Mouse (Mus musculus) G1E (cell line): Measurements from ENCODE around the gene Retreg3. TPM values are rescaled to one million over a fixed set of nuclear protein-coding genes. Genes with fewer than 3 reads are reported as not detected.

ENCODE experiments used
- ATAC-seq: 2 replicates; pipeline ENCODE4 v1.8.0; 2016; ENCODE audit warnings: mild to moderate bottlenecking; ENCODE audit not compliant: insufficient number of reproducible peaks, poor library complexity, low FRiP score, severe bottlenecking; ENCODE audit errors: extremely low read depth
- DNase-seq: peaks from one replicate; pipeline ENCODE4 v3.0.0; 2012; ENCODE audit warnings: low spot score
- H3K27me3 ChIP-seq: 2 replicates; pipeline ENCODE4 v1.6.1; 2012; ENCODE audit warnings: mild to moderate bottlenecking, low read length, inconsistent platforms; ENCODE audit not compliant: insufficient read depth
- H3K36me3 ChIP-seq: replicated peaks from 2 replicates; pipeline ENCODE3; 2012; ENCODE audit warnings: mild to moderate bottlenecking, inconsistent platforms
- H3K4me1 ChIP-seq: 2 replicates; pipeline ENCODE4 v1.6.1; 2012; ENCODE audit warnings: low read depth, low read length, inconsistent platforms, mixed read lengths; ENCODE audit not compliant: insufficient read depth
- H3K4me3 ChIP-seq: 2 replicates; pipeline ENCODE4 v1.5.1; 2012; ENCODE audit warnings: low read depth, mild to moderate bottlenecking, inconsistent platforms, low read length, moderate library complexity, mixed read lengths
- H3K9me3 ChIP-seq: replicated peaks from 2 replicates; pipeline ENCODE4 v1.6.1; 2012; ENCODE audit warnings: inconsistent platforms
- CTCF ChIP-seq: IDR thresholded peaks from 2 replicates; pipeline ENCODE4 v1.5.1; 2012; ENCODE audit warnings: low read depth, low read length, inconsistent platforms, mixed read lengths
- GATA1 ChIP-seq: IDR thresholded peaks from 2 replicates; pipeline ENCODE4 v1.6.1; 2012; ENCODE audit warnings: borderline replicate concordance, low read length, inconsistent platforms, mixed read lengths
- GATA2 ChIP-seq: IDR thresholded peaks from 2 replicates; pipeline ENCODE4 v1.6.1; 2012; ENCODE audit warnings: low read depth, low read length, inconsistent platforms, borderline replicate concordance
- POLR2AphosphoS5 ChIP-seq: IDR thresholded peaks from 2 replicates; pipeline ENCODE4 v1.6.1; 2012; ENCODE audit warnings: low read depth, low read length, inconsistent platforms; ENCODE audit not compliant: insufficient replicate concordance
- TAL1 ChIP-seq: conservative IDR thresholded peaks from 2 replicates; pipeline ENCODE4 v1.6.1; 2012; ENCODE audit warnings: low read depth, low read length, inconsistent platforms, mixed read lengths
- polyA plus RNA-seq: library from polyadenylated mRNA; stranded (reverse); fragments of >175 nt; gene quantifications from 2 replicates; pipeline ENCODE4 v1.2.3, GENCODE M21; 2012
- total RNA-seq, 2 experiments: library from RNA; stranded (forward) in 1 of 2; stranded (reverse) in 1 of 2; fragments of 200-1000 nt in 1 of 2; fragments of >200 nt in 1 of 2; fragmentation: Nextera tagmentation in 1 of 2; gene quantifications; 2 replicates each; pipeline ENCODE4 v1.2.3; 2014 to 2017

Gene Retreg3
- total and polyA plus RNA-seq, 3 experiments: 9.4 to 43.2 (median 13.4) TPM

DNA sequence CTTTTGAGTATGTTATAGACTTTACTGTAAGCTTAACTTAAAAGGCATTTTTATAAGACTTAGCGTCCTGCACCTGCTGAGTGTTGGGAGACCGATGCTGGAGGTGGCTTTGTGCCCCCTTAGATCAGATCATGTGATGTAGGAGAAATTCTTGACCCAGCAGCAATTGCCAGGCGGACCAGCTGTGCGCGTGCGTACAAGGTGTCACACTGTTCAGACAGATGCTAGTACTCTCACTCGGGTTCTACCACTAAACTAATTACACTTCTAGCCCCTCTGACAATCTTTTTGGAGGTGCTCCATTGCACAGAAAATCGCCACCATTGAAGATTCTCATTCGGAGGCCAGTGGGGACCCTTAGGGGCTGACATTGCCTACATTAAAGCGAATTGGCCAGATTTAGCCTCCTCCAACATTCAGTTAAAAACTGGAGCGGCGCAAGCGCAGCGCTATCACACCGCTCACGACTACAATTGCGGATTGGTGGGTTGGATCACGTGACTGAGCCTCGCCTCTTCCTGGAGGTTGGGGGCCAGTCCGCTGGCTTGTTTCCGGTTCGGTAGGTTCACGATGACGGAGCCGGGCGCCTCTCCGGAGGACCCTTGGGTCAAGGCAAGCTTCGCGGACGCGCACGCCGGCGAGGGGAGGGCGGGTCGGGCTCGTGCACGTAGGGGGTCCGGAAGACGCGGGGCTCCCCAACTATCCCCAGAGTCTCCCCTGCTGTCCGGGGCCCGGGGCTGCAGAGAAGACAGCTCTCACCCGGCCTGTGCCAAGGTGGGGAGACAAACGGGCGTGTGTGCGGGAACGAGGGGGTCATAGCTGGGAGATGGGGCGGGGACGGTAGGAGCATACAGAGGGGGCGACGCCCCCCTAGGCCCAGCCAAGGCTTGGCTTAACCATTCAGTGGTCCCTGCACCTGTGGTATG lies 32.7 kb downstream of the Retreg3 start, which contains the start of gene Mlx:
TSS of gene Mlx (plus strand) at position 522 of the 926 bp plus-strand sequence.
- peak; percentile 93 for DNase-seq
- Histone ChIP-seq H3K9me3 (no peaks in the 10 kb centered on the region), H3K36me3 (peaks cover 80% of the 10 kb centered on the region), H3K4me3 (peak within 1 kb of the TSS; percentile 80), H3K4me1 (peaks cover 76% of the 10 kb centered on the region), H3K27me3 (no peaks in the 10 kb centered on the region)
- ATAC-seq: peak; percentile 71
- TF ChIP-seq GATA2: no peak
- TF ChIP-seq CTCF: no peak
- no peak for TF ChIP-seq TAL1
- no peak for TF ChIP-seq GATA1
- TF ChIP-seq POLR2AphosphoS5: no peak

DNA sequence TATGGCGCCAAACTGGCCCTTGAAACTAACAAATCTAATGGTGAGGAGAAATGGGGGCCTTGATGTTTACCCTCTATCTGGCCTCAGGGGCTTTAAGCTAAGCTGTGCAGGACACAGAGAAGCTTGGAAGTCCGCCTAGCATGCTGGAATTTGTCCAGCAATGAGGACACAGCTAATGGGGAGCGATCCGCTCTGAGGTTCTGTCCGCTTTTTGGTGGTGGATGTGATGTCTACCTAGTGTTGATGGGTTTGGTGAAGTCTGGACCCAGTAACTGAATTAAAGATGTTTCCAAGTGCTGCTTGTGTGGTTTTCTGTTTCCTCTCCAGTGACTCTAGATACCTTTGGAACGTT lies 33.4 kb downstream of the Retreg3 start:
- no peak for ATAC-seq
- H3K27me3 ChIP-seq: no peaks in the 10 kb centered on the region

DNA sequence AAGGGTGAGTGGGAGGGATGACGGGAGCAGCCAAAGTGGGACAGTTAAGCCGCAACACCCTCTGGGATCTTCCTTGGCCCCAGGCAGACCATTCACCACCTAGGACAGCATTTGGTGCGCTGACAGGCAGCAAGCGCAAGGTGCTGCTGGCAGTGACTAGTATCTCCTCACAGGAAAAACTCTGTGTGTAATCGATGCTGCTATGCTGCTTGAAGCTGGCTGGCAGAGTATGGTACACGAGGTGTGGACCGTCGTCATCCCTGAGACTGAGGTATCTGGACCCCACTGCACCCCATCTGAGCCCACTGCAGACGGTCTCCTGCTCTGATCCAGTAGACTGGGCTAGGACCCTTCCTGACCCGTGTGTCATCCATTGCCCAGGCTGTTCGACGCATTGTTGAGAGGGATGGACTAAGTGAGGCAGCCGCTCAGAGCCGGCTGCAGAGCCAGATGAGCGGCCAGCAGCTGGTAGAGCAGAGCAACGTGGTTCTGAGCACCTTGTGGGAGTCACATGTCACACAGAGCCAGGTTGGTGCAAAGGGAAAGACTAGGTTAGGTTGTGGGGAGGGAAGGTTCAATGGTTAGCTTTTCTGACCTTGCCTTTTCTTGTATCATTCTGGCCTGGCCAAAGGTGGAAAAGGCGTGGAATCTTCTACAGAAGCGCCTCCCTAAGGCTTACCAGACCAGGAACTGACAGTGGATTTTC lies 33.9 kb downstream of the Retreg3 start:
- H3K27me3 ChIP-seq: no peaks in the 10 kb centered on the region
- TF ChIP-seq TAL1 (no peak), GATA1 (no peak), CTCF (no peak)
- H3K4me1 ChIP-seq: peaks cover 81% of the 10 kb centered on the region
- no peak for DNase-seq
- ATAC-seq: no peak
- H3K36me3 ChIP-seq: peaks cover 68% of the 10 kb centered on the region
- no peaks in the 10 kb centered on the region for H3K9me3 ChIP-seq
- peak overlapping the region; percentile 2; the same call in 1 of the 2 replicates for H3K4me3 ChIP-seq

More for the DNA sequence above, 33.4 kb downstream of the Retreg3 start:
- Histone ChIP-seq H3K36me3 (peaks cover 73% of the 10 kb centered on the region), H3K4me3 (peak overlapping the region; percentile 80), H3K4me1 (peaks cover 80% of the 10 kb centered on the region), H3K9me3 (no peaks in the 10 kb centered on the region)
- no peak for DNase-seq
- TF ChIP-seq POLR2AphosphoS5: no peak
- no peak for TF ChIP-seq TAL1
- no peak for TF ChIP-seq GATA1
- no peak for TF ChIP-seq CTCF

DNA sequence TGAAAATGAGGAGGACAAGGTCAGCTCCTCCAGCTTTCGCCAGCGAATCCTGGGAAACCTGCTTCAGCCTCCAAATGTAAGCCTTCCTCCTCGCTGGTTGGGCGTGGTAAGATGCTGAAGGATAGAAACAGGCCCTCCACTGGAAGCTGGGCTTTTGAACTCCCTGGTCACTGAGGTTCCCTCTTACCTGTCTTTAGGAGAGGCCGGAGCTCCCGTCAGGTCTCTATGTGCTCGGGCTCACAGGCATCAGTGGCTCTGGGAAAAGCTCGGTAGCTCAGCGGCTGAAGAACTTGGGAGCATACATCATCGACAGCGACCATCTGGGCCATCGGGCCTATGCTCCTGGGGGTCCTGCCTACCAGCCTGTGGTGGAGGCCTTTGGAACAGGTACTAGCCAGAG lies 34.9 kb downstream of the Retreg3 start:
- TF ChIP-seq CTCF (no peak), GATA2 (no peak)
- Histone ChIP-seq H3K4me3 (no peak overlapping the region), H3K36me3 (peaks cover 58% of the 10 kb centered on the region), H3K27me3 (peaks cover 2% of the 10 kb centered on the region), H3K4me1 (peaks cover 83% of the 10 kb centered on the region), H3K9me3 (no peaks in the 10 kb centered on the region)
- ATAC-seq: no peak
- DNase-seq: no peak

DNA sequence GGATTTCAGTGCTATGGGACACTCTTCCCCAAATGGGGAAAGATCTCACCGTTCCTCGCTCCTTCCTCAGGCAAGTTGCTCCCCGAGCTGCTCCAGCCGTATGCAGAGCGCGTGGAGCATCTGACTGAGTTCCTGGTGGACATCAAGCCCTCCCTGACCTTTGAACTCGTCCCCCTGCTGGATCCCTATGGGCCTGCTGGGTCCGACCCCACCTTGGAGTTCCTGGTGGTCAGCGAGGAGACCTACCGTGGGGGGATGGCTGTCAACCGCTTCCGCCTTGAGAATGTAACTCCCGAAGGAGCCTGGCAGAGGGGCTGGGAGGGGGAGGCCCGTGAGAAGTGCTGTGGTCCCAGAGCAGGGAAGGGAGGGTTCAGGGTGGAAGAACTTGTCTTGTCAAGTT lies 35.4 kb downstream of the Retreg3 start:
- Histone ChIP-seq H3K4me3 (no peak overlapping the region; the same call in 1 of the 2 replicates), H3K4me1 (peaks cover 83% of the 10 kb centered on the region)
- no peak for ATAC-seq

DNA sequence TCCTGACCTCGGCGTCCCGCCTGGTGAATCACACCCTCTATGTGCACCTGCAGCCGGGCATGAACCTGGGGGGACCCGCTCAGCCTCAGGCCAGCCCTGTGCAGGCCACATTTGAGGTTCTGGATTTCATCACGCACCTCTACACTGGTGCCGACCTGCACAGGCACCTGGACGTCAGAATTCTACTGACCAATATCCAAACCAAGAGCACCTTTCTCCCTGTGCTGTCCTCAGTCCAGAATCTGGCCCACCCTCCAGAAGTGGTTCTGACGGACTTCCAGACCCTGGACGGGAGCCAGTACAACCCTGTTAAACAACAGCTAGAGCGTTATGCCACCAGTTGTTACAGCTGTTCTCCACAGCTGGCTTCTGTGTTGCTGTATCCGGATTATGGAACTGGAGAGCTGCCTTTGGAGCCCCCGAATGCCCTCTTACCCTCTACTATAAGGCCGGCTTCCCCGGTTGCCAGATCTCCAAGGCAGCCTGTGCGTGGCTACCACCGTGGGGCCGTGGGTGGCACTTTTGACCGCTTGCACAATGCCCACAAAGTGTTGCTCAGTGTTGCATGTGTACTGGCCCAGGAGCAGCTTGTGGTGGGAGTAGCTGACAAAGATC lies 36.5 kb downstream of the Retreg3 start:
- no peaks in the 10 kb centered on the region for H3K9me3 ChIP-seq
- peak overlapping the region; percentile 93 for H3K4me3 ChIP-seq
- no peak for ATAC-seq
- peaks cover 77% of the 10 kb centered on the region for H3K4me1 ChIP-seq
- no peak for TF ChIP-seq CTCF
- no peak for TF ChIP-seq POLR2AphosphoS5
- TF ChIP-seq TAL1: no peak
- TF ChIP-seq GATA2: no peak
- no peak for TF ChIP-seq GATA1
- DNase-seq: no peak
- H3K27me3 ChIP-seq: peaks cover 18% of the 10 kb centered on the region
- H3K36me3 ChIP-seq: peaks cover 42% of the 10 kb centered on the region

More for the DNA sequence above, 35.4 kb downstream of the Retreg3 start:
- H3K27me3 ChIP-seq: peaks cover 8% of the 10 kb centered on the region
- no peak for TF ChIP-seq TAL1
- TF ChIP-seq GATA1: no peak
- no peak for TF ChIP-seq GATA2
- no peak for TF ChIP-seq CTCF
- no peak for TF ChIP-seq POLR2AphosphoS5
- no peak for DNase-seq
- no peaks in the 10 kb centered on the region for H3K9me3 ChIP-seq
- peaks cover 53% of the 10 kb centered on the region for H3K36me3 ChIP-seq
